Mouse (Mus musculus): Measurements from ENCODE around the gene Adgra3. TPM values are rescaled to one million over a fixed set of nuclear protein-coding genes. Genes with fewer than 3 reads are reported as not detected.

Adgra3 gene
- 10 to 100 TPM; 13.1 to 16.9 TPM for total RNA-seq (2021)
- long read RNA-seq, experiment 1, full-length matches to known transcripts = 18 of 22 reads
- long read RNA-seq, experiment 1, partial matches to known transcripts = 2 of 22 reads
- long read RNA-seq, experiment 1, other reads (novel, unspliced or antisense) = 2 of 22 reads
- long read RNA-seq, experiment 2, full-length matches to known transcripts = 17 of 20 reads
- long read RNA-seq, experiment 2, partial matches to known transcripts = 2 of 20 reads
- long read RNA-seq, experiment 2, other reads (novel, unspliced or antisense) = 1 of 20 reads

- DNase-seq (ENCODE audit: low spot score in 2 of 2) = peak; percentile 20 to 22
Observed at GRCm38 (mm10) chr5:50058421-50059286, at the start of gene Adgra3. Gene Adgra3, minus strand, starts transcription at chr5:50059006.

- DNase-seq (ENCODE audit: low spot score in 2 of 2) = no peak
Observed at GRCm38 (mm10) chr5:50083441-50083840, 24.6 kb upstream of the Adgra3 start.

GRCm38 (mm10) chr5:50074245-50074644 lies 15.4 kb upstream of the Adgra3 start:
- no peak for DNase-seq (ENCODE audit: low spot score in 2 of 2)

DNA sequence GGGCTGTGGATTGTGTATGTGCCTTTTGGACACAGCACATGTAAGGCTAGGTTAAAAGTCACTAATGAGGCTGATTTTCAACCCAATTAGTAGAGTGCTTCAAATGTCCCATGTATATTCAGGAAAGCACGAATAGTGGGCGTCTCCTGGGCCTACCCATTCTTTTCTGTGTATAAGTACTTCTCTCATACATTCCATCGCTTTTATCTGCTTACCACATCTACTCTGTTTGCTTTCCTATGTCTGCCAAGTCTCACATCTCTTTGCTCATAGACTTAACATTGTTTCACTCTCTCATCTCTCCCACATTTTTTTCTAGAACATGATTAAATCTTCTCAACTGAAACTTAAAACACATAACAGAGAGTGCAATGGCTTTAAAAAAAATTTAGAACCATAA lies 5.4 kb upstream of the Adgra3 start:
- no peak for DNase-seq (ENCODE audit: low spot score in 2 of 2)

GRCm38 (mm10) chr5:50059586-50059985 lies 780 bp upstream of the Adgra3 start:
- DNase-seq (ENCODE audit: low spot score in 2 of 2) = no peak

DNA sequence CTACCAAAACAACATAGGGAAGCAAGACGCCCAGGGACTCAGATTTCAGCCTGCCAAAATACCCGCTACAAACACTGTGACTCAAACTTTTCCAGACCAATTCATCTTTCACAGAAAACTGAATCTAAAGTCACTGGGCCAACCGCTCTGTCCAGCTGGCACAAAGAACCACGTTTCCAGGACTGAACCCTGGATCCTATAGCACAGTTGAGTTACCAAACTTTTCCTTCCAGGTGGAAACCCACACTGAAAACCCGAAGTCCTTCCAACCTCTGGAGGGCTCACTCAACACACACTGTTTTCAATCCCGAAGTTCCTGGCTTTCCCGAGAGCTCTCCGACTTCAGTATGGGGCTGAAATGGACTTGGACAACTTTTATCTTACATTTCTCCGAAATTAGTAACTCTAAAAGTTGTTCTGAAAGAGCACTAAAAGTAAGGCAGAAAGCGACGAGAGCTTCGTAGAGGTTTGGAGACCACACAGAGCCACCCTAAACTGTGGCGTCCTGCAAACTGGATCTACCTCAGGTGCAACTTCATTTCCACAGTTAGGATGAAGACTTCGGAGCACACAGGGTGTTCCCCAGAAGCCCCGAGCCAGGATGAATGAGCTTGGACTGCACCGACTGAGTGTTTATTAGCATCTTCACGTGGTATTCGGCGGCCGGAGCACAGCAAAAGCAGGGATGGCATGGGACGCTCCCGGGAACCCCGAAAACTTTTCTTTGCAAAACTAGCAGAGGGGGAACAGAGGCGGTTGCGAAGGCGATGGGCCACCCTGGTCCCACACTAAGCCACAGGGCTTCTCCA lies 990 bp downstream of the Adgra3 start:
- DNase-seq (ENCODE audit: low spot score in 2 of 2) = no peak

DNA sequence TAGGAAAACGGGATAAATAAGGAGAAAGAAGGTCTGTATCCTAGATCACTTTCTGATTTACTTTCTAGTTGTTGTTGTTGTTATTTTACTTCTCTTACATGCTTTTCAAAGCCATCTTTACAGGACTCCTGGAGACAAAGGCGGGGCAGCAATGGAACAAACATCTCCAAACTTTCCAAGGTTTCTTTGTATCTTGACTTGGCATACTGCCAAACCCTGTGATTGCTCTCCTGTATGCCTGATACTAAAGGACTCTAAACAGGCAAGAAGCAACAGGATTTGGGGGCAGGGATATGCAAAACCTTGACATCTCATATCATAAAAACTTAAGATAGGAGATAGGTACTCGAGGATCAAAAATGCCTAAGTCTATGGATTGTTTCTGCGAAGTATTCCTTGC lies 6.3 kb downstream of the Adgra3 start:
- no peak for DNase-seq (ENCODE audit: low spot score in 2 of 2)

GRCm38 (mm10) chr5:50050668-50051425 lies 8.0 kb downstream of the Adgra3 start:
- no peak for DNase-seq (ENCODE audit: low spot score in 2 of 2)

GRCm38 (mm10) chr5:50050037-50050436 lies 8.8 kb downstream of the Adgra3 start:
- DNase-seq (ENCODE audit: low spot score in 2 of 2) = no peak

DNA sequence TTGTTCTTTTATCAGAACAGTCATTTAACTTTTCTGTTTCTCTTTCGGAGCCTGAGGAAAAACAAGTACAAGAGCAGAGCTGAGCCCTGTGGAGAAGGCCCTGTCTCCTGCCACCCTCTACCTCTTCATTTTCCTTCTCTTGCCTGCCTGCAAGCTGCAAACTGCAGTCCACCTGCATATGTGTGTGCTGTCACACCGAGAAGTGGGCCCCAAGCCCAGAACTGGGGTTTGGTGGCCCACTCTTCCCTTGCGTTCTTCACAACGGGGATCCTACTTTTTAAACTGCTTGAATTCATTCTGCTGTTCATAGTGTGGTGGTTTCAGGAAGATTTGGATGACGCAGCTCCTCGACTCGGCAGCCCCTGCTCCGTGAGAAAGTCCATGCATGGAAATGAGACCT lies 9.3 kb downstream of the Adgra3 start:
- no peak for DNase-seq (ENCODE audit: low spot score in 2 of 2)

DNA sequence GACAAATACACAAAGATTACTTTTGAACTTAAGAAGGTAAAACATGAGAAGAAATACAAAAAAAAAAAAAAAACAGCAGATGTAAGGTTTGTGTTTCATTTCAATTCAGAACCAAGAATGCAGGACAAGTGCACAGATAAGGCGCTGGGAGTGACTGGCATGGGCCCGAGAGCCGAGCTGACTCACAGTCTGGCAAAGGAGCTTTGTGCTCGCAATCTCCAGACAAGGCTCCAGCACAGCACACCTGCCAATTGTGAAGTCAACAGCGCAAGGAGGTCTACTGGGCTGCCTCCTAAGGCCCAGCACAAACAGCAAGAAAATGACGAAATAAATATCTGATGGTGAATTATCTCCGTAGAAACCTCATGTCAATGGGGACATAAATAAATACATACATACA lies 9.8 kb downstream of the Adgra3 start:
- DNase-seq (ENCODE audit: low spot score in 2 of 2) = no peak

- DNase-seq (ENCODE audit: low spot score in 2 of 2) = no peak
Observed at GRCm38 (mm10) chr5:50048271-50048851, 10.4 kb downstream of the Adgra3 start.

GRCm38 (mm10) chr5:50045180-50045579 lies 13.6 kb downstream of the Adgra3 start:
- no peak for DNase-seq (ENCODE audit: low spot score in 2 of 2)

DNA sequence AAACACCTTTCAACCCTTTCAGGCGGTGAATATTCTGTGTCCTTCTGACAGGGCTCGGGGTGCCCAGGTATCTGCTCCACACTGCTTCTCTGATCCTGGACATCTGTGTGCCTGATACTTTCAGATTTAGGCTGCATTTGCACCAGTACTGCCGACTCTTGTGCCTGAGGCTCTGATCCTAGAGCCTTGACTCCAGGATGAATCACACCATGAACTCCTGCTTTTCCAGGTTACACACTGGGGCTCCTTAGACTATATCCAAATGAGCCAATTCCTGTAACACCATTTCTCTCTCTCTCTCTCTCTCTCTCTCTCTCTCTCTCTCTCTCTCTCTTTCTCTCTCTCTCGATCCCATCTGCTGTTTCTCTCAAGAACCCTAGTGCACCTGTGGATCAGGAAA lies 15.1 kb downstream of the Adgra3 start:
- no peak for DNase-seq (ENCODE audit: low spot score in 2 of 2)

- no peak for DNase-seq (ENCODE audit: low spot score in 2 of 2)
Observed at GRCm38 (mm10) chr5:50042274-50042943, 16.4 kb downstream of the Adgra3 start.

DNA sequence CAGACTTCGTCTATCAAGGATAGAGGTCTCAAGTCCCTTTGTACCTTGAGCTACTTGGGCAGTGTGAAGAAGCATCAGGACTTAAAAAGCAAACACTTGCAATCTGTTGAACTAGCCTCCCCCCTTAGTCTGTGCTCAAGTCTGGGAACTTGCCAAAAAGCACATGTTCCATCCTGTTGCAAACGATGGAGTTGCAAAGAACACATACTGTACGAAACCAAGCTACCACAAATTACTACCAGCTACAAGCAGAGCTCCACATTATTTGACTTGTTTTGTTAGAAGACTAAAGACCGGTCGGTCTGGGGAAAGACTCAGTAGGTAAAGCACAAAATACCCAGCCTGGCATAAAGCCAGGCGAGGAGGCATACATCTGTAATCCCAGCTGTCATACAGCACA lies 19.3 kb downstream of the Adgra3 start:
- no peak for DNase-seq (ENCODE audit: low spot score in 2 of 2)

DNA sequence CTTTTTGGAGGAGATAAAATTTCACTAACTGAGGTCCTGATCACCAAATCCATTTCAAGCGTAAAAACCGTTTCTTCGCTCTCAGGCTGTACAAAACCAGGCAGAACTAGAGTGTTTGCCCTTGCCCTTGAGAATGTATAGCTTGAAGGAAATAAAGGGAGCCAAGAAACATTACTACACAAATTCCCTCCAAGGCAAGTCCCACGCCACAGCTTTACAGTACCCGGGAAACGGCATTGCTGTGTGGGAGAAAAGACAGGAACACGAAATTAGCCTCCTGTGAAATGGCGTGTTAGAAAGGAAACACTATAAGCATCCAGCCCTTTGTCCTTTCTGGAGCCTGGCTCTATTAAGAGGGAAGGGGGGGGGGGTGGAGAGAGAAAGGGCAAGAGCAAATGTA lies 21.1 kb downstream of the Adgra3 start:
- DNase-seq (ENCODE audit: low spot score in 2 of 2) = no peak

DNA sequence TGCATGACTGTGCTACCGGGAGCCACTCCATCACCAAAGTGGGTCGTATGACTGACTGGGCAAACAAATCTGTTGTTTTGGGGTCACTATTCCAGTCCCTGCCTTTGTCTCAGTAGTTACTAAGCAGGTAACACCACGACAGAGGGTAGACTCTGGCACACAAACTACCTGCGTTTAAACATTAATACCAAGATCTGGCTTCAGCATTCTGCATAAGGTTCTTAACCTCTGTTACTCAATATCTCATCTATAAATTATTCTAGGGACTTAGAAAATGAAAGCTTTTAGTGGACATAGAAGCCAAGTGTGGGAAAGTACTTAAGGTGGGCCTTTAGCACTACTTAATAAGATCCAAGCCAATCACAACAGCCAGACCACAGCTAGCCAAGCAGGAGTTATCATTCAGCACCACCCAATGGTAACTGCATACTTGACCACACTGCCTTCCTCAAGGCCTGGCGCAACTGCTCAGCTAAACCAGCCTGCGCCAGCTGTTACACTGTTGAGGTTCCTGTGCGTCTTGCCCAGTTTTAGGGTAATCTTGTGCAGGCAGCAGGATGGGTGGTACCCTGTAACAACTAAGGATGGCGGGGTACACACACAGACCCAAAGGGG lies 23.8 kb downstream of the Adgra3 start:
- no peak for DNase-seq (ENCODE audit: low spot score in 2 of 2)

DNA sequence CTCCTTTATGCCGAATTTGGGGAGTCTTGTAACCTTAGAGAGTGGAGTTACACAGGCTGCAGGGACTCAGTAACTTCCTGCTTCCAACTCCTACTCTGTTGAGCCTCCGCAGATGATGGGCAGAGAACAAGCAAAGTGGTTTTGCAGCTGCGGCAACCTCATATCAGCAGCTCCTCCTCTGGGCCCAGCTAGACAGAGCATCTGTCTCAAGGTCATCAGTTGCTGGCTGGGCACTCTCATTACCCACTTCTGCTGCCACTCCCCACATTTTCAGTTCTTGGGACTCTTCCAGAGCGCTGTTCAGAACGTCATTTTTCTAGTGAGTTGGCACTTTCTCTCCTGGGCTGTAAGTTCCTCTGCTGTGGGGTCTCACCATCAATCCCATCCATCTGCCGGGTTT lies 24.6 kb downstream of the Adgra3 start:
- DNase-seq (ENCODE audit: low spot score in 2 of 2) = no peak

DNA sequence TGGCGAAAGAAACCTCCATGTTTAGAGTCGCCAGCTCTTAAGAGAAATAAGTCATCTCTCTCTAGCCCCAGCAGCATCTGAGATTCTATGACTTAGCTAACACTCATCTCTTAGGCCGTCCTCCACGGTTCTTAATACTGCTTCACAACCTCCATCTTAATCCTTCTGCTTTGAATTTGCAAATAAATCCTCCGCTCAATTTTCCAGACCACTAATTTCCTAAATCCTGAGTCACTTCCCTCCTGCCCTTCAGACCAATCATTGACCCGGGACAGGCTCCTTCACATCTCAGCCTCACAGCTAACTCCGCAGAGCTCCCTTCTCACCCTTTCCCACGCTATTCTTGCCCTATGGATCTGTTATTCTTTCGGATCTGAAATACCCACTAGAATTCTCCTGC lies 25.1 kb downstream of the Adgra3 start:
- DNase-seq (ENCODE audit: low spot score in 2 of 2) = no peak
